Mouse (Mus musculus) left cerebral cortex, adult 8-10 months (tissue): ENCODE data around the gene Smc1a. TPM values are rescaled to one million over a fixed set of nuclear protein-coding genes. Genes with fewer than 3 reads are reported as not detected.

Experiments used
- DNase-seq, 2 experiments: peaks; one replicate each; pipeline ENCODE4 v3.0.0; 2022; ENCODE audit warnings: low spot score in 2 of 2
- total RNA-seq, 4 experiments: library from RNA; stranded (reverse); gene quantifications; 2 replicates each; pipeline ENCODE4 v1.2.4; 2022

Gene Smc1a
- total RNA-seq: 10 to 100 TPM; 47.4 to 60.7 (median 49.9) TPM

DNA sequence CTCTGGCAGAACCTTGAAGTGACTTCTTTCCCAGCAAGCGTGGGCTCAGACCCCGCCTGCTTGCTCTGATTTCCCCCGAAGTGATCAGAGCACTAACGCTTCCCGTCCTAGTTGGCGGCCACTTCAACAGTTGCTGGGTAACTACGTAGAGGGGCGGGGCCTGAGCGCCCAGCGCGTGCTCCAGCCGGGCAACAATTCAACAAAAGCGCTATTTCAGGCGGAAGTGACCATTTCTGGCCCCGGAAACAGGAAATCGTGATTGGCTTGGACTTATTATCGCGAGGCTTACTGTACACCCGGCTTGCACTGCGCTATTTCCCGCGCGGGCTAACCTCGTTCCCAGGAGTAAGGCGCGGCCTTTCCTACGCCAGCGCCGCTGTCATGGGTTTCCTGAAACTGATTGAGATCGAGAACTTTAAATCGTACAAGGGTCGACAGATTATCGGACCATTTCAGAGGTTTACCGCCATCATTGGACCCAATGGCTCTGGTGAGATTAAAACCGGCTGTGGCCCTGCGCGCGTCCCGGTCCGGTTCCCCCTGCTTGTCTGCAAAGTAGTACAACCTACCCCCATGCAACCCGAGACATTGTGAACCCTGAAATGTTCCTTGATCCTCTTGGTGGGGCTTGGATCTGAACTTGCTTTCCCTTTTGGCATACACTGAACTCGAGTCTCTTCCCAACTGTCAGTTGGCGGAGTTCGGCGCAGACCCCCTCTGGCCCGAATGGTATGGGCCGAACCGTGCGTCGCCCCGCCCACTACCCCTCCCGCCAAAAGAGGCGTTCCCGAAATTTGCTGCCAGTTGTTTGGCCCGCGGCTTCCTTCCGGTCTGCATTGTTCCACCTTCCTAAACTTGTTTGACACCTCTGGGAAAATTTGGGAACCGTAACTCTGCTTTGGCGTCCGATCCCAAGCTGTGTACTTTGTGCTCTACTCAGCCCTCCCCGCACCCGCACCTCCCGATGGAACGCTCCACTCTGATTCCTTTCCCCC lies at the start of gene Smc1a, which contains the start of gene Ribc1:
Gene Smc1a, plus strand, starts transcription at position 278 of the 995 bp plus-strand sequence.
Gene Ribc1, minus strand, starts transcription at position 145 of the 995 bp plus-strand sequence.
- peak; percentile 73 to 92 for DNase-seq

GRCm38 (mm10) chrX:151999006-151999710 lies 17.1 kb upstream of the Smc1a start:
- DNase-seq: no peak

GRCm38 (mm10) chrX:152001182-152001684 lies 15.0 kb upstream of the Smc1a start:
- no peak for DNase-seq

GRCm38 (mm10) chrX:152001737-152002710 lies 14.2 kb upstream of the Smc1a start, which contains the start of gene Hsd17b10:
Hsd17b10 (plus strand) TSS chrX:152001845.
- DNase-seq: peak; percentile 47 to 76

DNA sequence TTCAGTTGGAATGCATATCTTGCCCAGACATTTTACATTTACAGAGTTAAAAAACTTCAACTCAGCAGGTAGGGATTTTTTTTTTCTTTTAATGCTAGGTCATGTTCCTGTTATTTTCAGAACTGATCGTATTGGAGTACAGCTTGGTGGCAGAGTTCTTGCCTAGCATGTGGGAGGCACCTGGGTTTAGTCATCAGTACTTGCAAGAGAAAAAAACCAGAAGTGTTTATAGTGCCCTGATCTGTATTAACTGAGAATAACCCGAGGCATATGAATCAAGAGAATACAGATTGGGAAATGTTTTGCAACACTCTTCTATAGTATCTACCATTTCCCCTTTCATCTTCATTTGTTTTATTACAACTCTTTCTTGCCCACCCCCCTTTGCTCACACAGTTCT lies 13.4 kb upstream of the Smc1a start:
- no peak for DNase-seq

DNA sequence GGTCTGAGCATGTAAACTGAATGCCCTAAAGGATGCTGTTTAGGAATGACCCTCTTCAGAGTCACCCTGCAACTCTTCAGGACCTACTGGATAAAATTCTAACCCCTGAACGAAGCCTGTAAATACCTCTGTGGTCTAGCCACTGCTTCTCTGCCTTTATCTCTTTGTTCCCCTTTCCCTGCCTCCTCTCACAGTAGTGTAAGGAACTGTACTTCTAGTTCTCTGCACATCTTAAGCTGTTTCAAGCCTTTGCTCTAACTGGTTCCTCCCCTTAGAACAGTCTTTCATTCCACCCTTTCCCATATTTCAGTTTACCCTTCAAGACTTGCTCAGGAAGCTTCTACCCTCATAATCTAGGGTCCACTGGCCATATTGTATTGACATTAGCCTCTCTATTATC lies 8.4 kb upstream of the Smc1a start:
- DNase-seq: no peak

DNA sequence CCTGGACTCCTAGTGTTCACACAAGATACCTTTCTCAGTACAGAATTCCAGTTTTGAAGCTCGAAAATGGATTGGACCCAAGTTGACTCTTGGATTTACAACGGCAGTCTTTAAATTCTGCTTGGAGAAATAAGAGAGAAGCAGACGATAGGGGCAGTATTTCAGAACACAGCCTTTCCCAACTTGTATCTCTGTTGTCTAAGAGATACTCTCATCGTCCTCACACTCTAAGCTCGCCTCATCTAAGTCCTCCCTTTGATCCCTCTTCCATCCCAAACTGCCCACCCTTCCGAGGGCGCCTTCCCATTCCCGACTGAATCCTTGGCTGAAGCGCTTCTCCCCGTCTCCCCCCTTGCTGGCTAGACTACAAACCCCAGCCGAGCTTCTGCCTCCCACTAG lies 477 bp upstream of the Smc1a start:
- DNase-seq: no peak

GRCm38 (mm10) chrX:152017186-152017585 lies 958 bp downstream of the Smc1a start:
- no peak for DNase-seq

DNA sequence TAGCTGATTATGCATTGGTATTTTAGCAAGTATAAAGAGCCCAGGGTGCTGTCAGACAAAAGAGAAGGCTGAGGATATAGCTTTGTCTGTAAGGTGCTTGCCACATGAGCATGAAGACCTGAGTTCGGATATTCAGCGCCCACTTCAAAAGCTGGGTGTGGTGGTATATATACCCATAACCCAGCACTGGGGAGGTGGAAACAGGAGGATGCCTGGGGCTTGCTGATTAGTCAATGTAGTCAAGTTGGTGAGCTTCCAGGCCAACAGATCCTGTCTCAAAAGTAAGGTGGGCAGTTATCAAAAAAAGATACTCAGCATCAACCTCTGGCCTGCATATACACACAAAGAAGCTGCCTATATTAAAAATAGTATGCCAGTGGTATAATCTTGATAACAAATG lies 3.1 kb downstream of the Smc1a start:
- DNase-seq: no peak

- no peak for DNase-seq
Measured at GRCm38 (mm10) chrX:152039865-152040264, 23.6 kb downstream of the Smc1a start.

DNA sequence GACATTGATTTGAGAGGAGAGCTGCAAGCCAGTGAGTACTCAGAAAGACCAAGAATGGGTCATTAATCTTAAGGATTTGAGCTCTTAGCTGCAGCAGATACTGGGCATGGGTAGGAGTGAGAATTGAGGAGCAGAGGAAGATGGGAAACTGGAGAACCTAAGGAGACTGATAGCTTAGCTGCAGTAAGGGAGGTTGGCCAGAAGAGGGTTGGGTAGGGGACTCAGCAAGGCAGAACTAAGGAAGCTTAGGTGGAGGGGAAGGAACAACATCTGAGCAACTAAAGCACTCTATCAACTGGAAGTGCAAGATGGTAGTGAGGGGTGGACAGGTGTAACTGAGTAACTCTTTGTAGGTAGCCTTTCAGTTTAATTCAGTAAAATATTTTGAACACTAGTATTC lies 31.0 kb downstream of the Smc1a start:
- no peak for DNase-seq

DNA sequence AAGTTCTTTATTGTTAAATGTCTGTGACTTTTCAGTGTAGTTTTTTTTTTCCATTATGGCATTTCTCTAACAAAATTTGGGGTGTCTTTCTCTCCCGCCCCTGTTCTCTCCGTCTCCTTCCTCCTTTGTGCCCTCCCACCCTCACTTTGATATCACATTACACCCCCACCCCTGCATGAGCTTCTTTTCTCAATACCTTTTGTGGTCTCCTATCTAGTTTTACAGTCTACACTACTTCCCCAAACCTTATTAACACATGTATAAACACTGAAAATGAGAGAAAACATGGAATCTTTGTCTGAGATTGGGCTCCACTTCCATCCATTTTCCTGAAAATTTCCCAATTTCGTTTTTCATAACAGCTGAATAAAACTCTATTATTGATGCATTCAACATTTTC lies 36.3 kb downstream of the Smc1a start:
- DNase-seq: no peak

DNA sequence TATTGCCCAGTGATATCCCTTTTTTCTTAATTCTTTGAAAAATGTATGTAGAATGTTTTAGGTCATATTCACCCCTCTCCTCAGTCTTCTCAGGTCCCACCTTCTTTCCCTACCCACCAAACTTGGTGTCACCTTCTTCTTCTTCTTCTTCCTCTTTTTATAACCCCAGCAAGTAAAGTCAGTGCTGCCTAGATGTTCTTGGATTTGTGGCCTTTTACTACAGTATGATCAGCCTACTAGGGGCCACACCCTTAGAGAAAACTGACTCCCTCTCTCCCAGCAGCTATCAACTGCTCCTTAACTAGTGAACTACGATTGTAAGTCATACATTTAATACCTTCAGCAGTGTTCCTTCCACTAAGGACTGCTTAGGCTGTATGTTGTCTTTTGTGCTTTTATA lies 37.9 kb downstream of the Smc1a start:
- DNase-seq: no peak

DNA sequence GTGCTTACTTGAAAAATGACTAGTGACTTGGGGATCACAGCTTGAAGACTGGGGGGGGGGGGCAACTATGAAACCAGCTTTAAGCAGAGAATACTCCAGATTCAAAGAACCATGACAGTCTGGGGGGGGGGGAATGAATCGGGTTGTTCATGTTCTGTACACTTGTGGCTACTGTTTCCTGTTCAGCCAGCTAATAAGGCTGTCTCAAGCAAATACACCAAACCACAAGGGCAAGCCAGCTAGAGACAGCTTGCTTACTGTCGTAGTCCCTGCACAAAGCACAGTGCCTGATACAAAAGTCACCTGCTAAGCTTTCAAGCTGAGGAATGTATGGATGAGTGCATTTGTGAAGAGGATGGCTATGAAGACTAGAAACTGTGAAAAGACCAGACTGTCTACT lies 49.4 kb downstream of the Smc1a start:
- DNase-seq: no peak

DNA sequence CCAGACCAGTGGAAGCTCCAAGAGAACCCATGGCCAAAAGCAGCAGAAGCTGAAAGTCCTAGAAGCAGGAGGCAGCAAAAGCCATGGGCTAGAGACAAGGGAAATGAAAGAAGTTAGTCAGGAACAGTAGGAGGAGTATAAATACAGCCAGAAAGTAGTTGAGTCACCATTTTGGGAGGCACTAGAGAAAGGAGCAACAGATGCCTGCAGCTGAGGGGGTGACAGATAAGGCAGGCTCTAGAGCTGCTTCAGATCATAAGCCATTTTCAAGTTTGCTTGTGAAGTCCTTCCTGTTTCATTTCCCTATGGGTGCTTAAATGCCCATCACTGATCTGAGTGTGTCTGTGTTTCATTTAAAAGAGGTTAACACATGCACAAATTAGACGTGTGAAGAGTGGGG lies 51.6 kb downstream of the Smc1a start:
- DNase-seq: peak in 1 of 2 experiments; percentile 12

- peak; percentile 31 to 78 for DNase-seq
Measured at GRCm38 (mm10) chrX:152089832-152090614, 73.8 kb downstream of the Smc1a start.

GRCm38 (mm10) chrX:152097572-152097971 lies 81.3 kb downstream of the Smc1a start:
- no peak for DNase-seq
